Mouse (Mus musculus) G1E (cell line): ENCODE measurements around the gene Tmem235. TPM values are rescaled to one million over a fixed set of nuclear protein-coding genes. Genes with fewer than 3 reads are reported as not detected.
A peak's percentile ranks its signal among the peaks of the same experiment; 100 is the strongest.
"Not testable (repeated sequence)": the region's sequence is repeated elsewhere in the genome, so short reads cannot be mapped to it uniquely, and the experiment has no call there.

Experiments
- ATAC-seq: 2 replicates; pipeline ENCODE4 v1.8.0; 2016; ENCODE audit warnings: mild to moderate bottlenecking; ENCODE audit not compliant: insufficient number of reproducible peaks, poor library complexity, low FRiP score, severe bottlenecking; ENCODE audit errors: extremely low read depth
- DNase-seq: peaks from one replicate; pipeline ENCODE4 v3.0.0; 2012; ENCODE audit warnings: low spot score
- H3K27me3 ChIP-seq: 2 replicates; pipeline ENCODE4 v1.6.1; 2012; ENCODE audit warnings: mild to moderate bottlenecking, low read length, inconsistent platforms; ENCODE audit not compliant: insufficient read depth
- H3K36me3 ChIP-seq: replicated peaks from 2 replicates; pipeline ENCODE3; 2012; ENCODE audit warnings: mild to moderate bottlenecking, inconsistent platforms
- H3K4me1 ChIP-seq: 2 replicates; pipeline ENCODE4 v1.6.1; 2012; ENCODE audit warnings: low read depth, low read length, inconsistent platforms, mixed read lengths; ENCODE audit not compliant: insufficient read depth
- H3K4me3 ChIP-seq: 2 replicates; pipeline ENCODE4 v1.5.1; 2012; ENCODE audit warnings: low read depth, mild to moderate bottlenecking, inconsistent platforms, low read length, moderate library complexity, mixed read lengths
- H3K9me3 ChIP-seq: replicated peaks from 2 replicates; pipeline ENCODE4 v1.6.1; 2012; ENCODE audit warnings: inconsistent platforms
- CTCF ChIP-seq: IDR thresholded peaks from 2 replicates; pipeline ENCODE4 v1.5.1; 2012; ENCODE audit warnings: low read depth, low read length, inconsistent platforms, mixed read lengths
- GATA1 ChIP-seq: IDR thresholded peaks from 2 replicates; pipeline ENCODE4 v1.6.1; 2012; ENCODE audit warnings: borderline replicate concordance, low read length, inconsistent platforms, mixed read lengths
- GATA2 ChIP-seq: IDR thresholded peaks from 2 replicates; pipeline ENCODE4 v1.6.1; 2012; ENCODE audit warnings: low read depth, low read length, inconsistent platforms, borderline replicate concordance
- POLR2AphosphoS5 ChIP-seq: IDR thresholded peaks from 2 replicates; pipeline ENCODE4 v1.6.1; 2012; ENCODE audit warnings: low read depth, low read length, inconsistent platforms; ENCODE audit not compliant: insufficient replicate concordance
- TAL1 ChIP-seq: conservative IDR thresholded peaks from 2 replicates; pipeline ENCODE4 v1.6.1; 2012; ENCODE audit warnings: low read depth, low read length, inconsistent platforms, mixed read lengths
- polyA plus RNA-seq: library from polyadenylated mRNA; stranded (reverse); fragments of >175 nt; gene quantifications from 2 replicates; pipeline ENCODE4 v1.2.3, GENCODE M21; 2012
- total RNA-seq, 2 experiments: library from RNA; stranded (forward) in 1 of 2; stranded (reverse) in 1 of 2; fragments of 200-1000 nt in 1 of 2; fragments of >200 nt in 1 of 2; fragmentation: Nextera tagmentation in 1 of 2; gene quantifications; 2 replicates each; pipeline ENCODE4 v1.2.3; 2014 to 2017

Tmem235 gene
- total and polyA plus RNA-seq, 3 experiments: not detected

DNA sequence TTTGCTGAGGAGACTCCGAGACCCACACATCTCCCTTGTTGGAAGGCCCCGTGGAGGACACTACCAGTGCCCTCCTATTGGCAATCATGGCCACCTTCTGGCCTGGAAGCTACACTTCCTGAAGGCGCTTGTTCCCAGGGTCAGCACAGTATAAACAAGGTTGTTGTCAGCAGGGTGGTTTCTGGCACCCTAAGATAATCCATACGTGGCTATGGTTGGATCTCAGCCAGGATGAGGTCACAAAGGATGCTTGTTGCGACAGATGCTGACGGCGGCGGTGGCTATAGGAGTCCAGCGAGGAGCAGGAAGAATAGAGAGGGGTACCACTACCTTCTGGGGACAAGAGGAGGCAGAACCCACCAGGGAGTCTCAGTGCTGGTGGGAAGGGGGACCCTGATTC lies 30.2 kb upstream of the Tmem235 start:
- H3K9me3 ChIP-seq: no peaks in the 10 kb centered on the region
- no peak for DNase-seq
- H3K36me3 ChIP-seq: peaks cover 10% of the 10 kb centered on the region
- H3K4me1 ChIP-seq: peaks cover 63% of the 10 kb centered on the region
- ATAC-seq: no peak
- TF ChIP-seq TAL1 (no peak), GATA2 (no peak), GATA1 (no peak), CTCF (no peak), POLR2AphosphoS5 (no peak)
- H3K27me3 ChIP-seq: no peaks in the 10 kb centered on the region
- no peak overlapping the region for H3K4me3 ChIP-seq

DNA sequence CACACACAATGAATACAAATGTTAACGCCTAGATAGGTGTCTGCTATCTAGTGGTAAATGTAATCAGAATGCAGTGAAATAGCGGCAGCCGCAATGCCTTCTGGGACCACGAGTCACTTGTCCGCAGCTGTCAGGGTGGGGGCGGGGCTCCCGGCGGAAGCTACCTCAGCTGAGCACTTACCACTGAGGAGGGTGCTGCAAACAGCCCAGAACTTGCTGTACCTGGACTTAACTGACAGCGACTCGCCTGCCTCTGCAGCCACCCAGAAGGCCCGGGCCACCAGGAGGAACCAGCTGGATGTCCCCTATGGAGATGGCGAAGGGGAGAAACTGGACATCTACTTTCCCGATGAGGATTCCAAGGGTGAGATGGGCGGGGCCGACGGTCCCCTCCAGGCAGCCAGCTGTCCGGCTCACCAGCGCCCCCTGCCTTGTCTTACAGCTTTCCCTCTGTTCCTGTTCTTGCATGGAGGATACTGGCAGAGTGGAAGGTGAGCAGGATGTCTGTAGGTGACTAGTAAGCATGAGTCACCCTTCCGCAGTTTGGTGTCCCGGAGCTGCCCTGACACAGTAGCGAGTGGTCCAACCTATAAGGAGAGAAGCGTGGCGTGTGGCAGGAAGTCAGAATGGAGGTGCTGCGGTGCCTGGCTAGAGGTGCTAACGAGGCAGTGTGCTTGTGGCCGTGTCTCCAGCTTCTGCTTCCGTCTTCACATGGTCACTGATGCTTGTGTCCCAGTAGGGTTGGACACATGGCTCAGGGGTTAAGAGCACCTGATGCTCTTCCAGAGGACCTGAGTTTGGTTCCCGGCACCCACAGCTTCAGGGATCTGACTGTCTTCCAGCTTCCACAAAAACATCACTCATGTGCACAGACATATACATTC lies 28.2 kb upstream of the Tmem235 start:
- TF ChIP-seq CTCF (peak; percentile 80), GATA2 (no peak)

DNA sequence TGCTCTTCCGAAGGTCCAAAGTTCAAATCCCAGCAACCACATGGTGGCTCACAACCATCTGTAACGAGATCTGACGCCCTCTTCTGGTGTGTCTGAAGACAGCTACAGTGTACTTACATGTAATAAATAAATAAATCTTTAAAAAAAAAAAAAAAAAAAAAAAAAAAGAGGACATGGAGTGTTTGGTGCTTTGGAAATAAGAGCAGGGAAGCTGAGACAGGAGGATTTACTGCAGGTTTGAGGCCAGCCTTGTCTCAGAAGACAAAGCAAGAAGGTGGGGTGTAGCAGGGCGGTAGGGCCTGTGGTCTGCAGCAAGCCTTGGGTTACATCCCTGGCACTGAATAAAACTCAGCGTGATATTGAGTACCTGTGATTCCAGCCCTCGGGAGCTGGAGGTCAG lies 27.0 kb upstream of the Tmem235 start:
- H3K4me1 ChIP-seq: peaks cover 52% of the 10 kb centered on the region
- H3K36me3 ChIP-seq: peaks cover 13% of the 10 kb centered on the region
- H3K4me3 ChIP-seq, ATAC-seq, H3K27me3 ChIP-seq, DNase-seq, H3K9me3 ChIP-seq: not testable (repeated sequence)

More for the DNA sequence above, 28.2 kb upstream of the Tmem235 start:
- Histone ChIP-seq H3K4me3 (peak overlapping the region; percentile 70), H3K36me3 (peaks cover 13% of the 10 kb centered on the region), H3K4me1 (peaks cover 58% of the 10 kb centered on the region), H3K27me3 (no peaks in the 10 kb centered on the region), H3K9me3 (no peaks in the 10 kb centered on the region)
- peak; percentile 72 for DNase-seq
- peak; percentile 67 for ATAC-seq

DNA sequence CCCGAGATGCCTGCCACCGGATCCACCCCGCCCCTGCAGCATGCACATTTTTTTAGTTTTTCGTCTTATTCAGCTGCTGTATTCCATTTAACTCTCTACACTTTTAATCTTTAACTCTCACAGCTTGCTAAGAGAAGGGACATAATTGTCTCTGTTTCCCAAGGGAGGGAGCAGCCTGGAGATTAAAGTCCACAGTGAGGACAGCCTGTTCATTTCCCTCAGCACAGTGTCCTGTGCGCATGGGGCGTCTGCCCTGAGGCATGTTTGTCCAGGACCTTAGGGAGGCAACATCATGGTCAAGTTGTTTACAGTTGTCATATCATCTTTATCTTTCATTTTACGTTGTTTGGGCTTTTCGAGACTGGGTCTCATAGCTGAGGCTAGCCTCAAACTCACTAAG lies 26.5 kb upstream of the Tmem235 start:
- H3K36me3 ChIP-seq: peaks cover 13% of the 10 kb centered on the region

DNA sequence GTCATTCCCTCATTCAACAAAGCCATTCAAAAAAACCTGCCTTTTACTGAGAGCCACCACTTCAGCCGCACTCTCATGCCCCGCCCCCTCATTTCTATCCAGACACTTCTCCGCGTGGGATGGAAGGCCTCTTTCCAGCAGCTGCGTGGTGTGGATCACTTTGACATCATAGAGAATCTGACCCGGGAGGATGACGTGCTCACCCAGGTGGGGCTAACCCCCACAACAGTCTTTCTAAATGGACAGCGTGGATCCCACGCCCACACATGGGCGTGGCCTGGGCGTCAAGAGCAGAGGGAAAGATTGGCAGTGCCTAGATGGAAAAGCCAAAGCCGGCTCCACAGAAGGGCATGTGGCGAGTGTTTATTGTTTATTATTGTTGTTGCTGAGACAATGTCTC lies 24.2 kb upstream of the Tmem235 start:
- Histone ChIP-seq H3K27me3 (peaks cover 7% of the 10 kb centered on the region), H3K4me1 (peaks cover 38% of the 10 kb centered on the region), H3K9me3 (no peaks in the 10 kb centered on the region), H3K36me3 (peaks cover 6% of the 10 kb centered on the region), H3K4me3 (no peak overlapping the region)
- ATAC-seq (no peak), DNase-seq (no peak)
- TF ChIP-seq POLR2AphosphoS5 (no peak), TAL1 (no peak), GATA1 (no peak), GATA2 (no peak), CTCF (no peak)

More for the DNA sequence above, 26.5 kb upstream of the Tmem235 start:
- peaks cover 52% of the 10 kb centered on the region for H3K4me1 ChIP-seq
- no peaks in the 10 kb centered on the region for H3K9me3 ChIP-seq
- no peak for DNase-seq
- TF ChIP-seq POLR2AphosphoS5: no peak
- no peak for TF ChIP-seq CTCF
- no peak for TF ChIP-seq TAL1
- H3K4me3 ChIP-seq: no peak overlapping the region
- ATAC-seq: no peak
- H3K27me3 ChIP-seq: no peaks in the 10 kb centered on the region

DNA sequence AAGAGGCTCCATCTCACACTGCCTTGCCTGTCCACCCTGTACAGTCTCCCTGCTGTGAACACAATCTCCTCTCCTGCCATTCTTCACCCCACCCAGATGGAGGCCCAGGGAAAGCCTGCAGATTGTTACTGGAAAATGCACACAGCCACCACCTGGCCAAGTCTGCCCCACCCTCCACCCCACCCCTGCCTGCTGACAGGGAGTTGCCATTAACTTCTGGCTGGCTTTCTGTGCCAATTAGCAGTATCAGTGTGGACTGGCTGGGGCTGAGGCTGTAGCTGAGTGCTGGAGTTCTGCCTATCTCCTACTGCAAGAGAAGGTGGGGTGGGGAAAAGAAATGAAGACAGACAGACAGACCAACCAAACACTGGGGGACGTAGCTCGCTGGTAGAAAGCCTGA lies 22.0 kb upstream of the Tmem235 start:
- H3K9me3 ChIP-seq: no peaks in the 10 kb centered on the region
- peaks cover 24% of the 10 kb centered on the region for H3K4me1 ChIP-seq
- TF ChIP-seq GATA2 (no peak), GATA1 (no peak), TAL1 (no peak), POLR2AphosphoS5 (no peak), CTCF (no peak)
- no peak; the same call in 1 of the 2 replicates for ATAC-seq
- peaks cover 4% of the 10 kb centered on the region for H3K36me3 ChIP-seq
- peaks cover 15% of the 10 kb centered on the region for H3K27me3 ChIP-seq
- H3K4me3 ChIP-seq: no peak overlapping the region
- DNase-seq: peak; percentile 37
